Mouse (Mus musculus) lung, embryonic 14.5 days (tissue): ENCODE data around the gene Zfr. TPM values are rescaled to one million over a fixed set of nuclear protein-coding genes. Genes with fewer than 3 reads are reported as not detected.

ENCODE experiments used
- ATAC-seq: fragments of 200-750 bp; cut with Nextera tagmentation; 2 replicates; pipeline ENCODE4 v1.8.0; 2017; ENCODE audit warnings: mild to moderate bottlenecking, moderate TSS enrichment, moderate library complexity; ENCODE audit not compliant: insufficient read depth
- DNase-seq: peaks from one replicate; pipeline ENCODE4 v3.0.0-alpha.2; 2015
- H3K27ac ChIP-seq: fragments of 300-500 bp; sonication (generic); 2 replicates; pipeline ENCODE4 v1.5.1; 2014; ENCODE audit warnings: low read depth, mild to moderate bottlenecking, moderate library complexity
- H3K27me3 ChIP-seq: fragments of 300-500 bp; sonication (generic); 2 replicates; pipeline ENCODE4 v1.6.1; 2014; ENCODE audit warnings: low read length, control low read depth; ENCODE audit not compliant: insufficient read depth
- H3K36me3 ChIP-seq: fragments of 300-500 bp; sonication (generic); 2 replicates; pipeline ENCODE4 v1.6.1; 2014; ENCODE audit warnings: control low read depth; ENCODE audit not compliant: insufficient read depth
- H3K4me1 ChIP-seq: fragments of 300-500 bp; sonication (generic); 2 replicates; pipeline ENCODE4 v1.6.1; 2014; ENCODE audit warnings: antibody characterized with exemption, control low read depth; ENCODE audit not compliant: insufficient read depth
- H3K4me2 ChIP-seq: fragments of 300-500 bp; sonication (generic); 2 replicates; pipeline ENCODE4 v1.6.1; 2014; ENCODE audit warnings: mild to moderate bottlenecking
- H3K4me3 ChIP-seq: fragments of 300-500 bp; sonication (generic); 2 replicates; pipeline ENCODE4 v1.5.1; 2014; ENCODE audit warnings: low read depth, low read length
- H3K9ac ChIP-seq: fragments of 300-500 bp; sonication (generic); 2 replicates; pipeline ENCODE4 v1.6.1; 2014
- H3K9me3 ChIP-seq: fragments of 300-500 bp; sonication (generic); 2 replicates; pipeline ENCODE4 v1.6.1; 2016; ENCODE audit warnings: low read depth, low read length, control low read depth
- CTCF ChIP-seq: IDR thresholded peaks from 2 replicates; pipeline ENCODE4 v1.5.1; 2016; ENCODE audit warnings: antibody characterized with exemption, low read depth
- WGBS: fragments of 180-500 bp; shearing (Covaris S2); extraction: QIAGEN DNeasy Blood & Tissue Kit; methylation state at CpG from one replicate; pipeline ENCODE4 v1.1.7; 2014; 5-methylcytosine and 5-hydroxymethylcytosine counted together
- polyA plus RNA-seq: library from polyadenylated mRNA; unstranded; fragments of >200 nt; fragmentation: Nextera tagmentation; extraction: Ambion mirVana; gene quantifications from 2 replicates; pipeline ENCODE4 v1.2.1, GENCODE M21; 2014

The Zfr gene
- polyA plus RNA-seq, 1 experiment from 2014 or later = 158 TPM

GRCm38 (mm10) chr15:12217849-12218248, 100.2 kb downstream of the Zfr start:
- WGBS = 67% methylated on average over 5 of the region's 5 CpGs
- TF ChIP-seq CTCF = no peak
- Histone ChIP-seq H3K4me1 (peaks cover 6% of the 10 kb centered on the region; the same call in 1 of the 2 replicates), H3K9me3 (no peaks in the 10 kb centered on the region), H3K27me3 (no peaks in the 10 kb centered on the region), H3K27ac (no peak overlapping the region), H3K4me3 (no peak overlapping the region), H3K4me2 (no peak overlapping the region), H3K9ac (no peak overlapping the region), H3K36me3 (no peaks in the 10 kb centered on the region)
- ATAC-seq = no peak
- no peak for DNase-seq

GRCm38 (mm10) chr15:12218583-12219382, 101.2 kb downstream of the Zfr start:
- Histone ChIP-seq H3K4me2 (no peak overlapping the region), H3K9me3 (no peaks in the 10 kb centered on the region), H3K9ac (no peak overlapping the region), H3K27me3 (no peaks in the 10 kb centered on the region), H3K4me1 (peaks cover 6% of the 10 kb centered on the region; the same call in 1 of the 2 replicates), H3K4me3 (no peak overlapping the region), H3K36me3 (no peaks in the 10 kb centered on the region), H3K27ac (no peak overlapping the region)
- TF ChIP-seq CTCF = no peak
- WGBS = 64% methylated on average over 11 of the region's 11 CpGs
- no peak for DNase-seq
- no peak for ATAC-seq

GRCm38 (mm10) chr15:12221131-12221530, 103.5 kb downstream of the Zfr start:
- no peak for TF ChIP-seq CTCF
- Histone ChIP-seq H3K27ac (no peak overlapping the region), H3K9me3 (no peaks in the 10 kb centered on the region), H3K9ac (no peak overlapping the region), H3K27me3 (no peaks in the 10 kb centered on the region), H3K4me2 (no peak overlapping the region), H3K36me3 (no peaks in the 10 kb centered on the region), H3K4me3 (no peak overlapping the region), H3K4me1 (peaks cover 6% of the 10 kb centered on the region; the same call in 1 of the 2 replicates)
- 82% methylated on average over 13 of the region's 13 CpGs for WGBS
- DNase-seq (no peak), ATAC-seq (no peak)

GRCm38 (mm10) chr15:12222564-12223302, 105.1 kb downstream of the Zfr start:
- H3K27me3 ChIP-seq = no peaks in the 10 kb centered on the region
- TF ChIP-seq CTCF = no peak
- H3K27ac ChIP-seq = no peak overlapping the region
- WGBS = 32% methylated on average over 8 of the region's 8 CpGs
- H3K4me1 ChIP-seq = peaks cover 10% of the 10 kb centered on the region; the same call in 1 of the 2 replicates
- no peak overlapping the region for H3K4me2 ChIP-seq
- H3K9ac ChIP-seq = no peak overlapping the region
- H3K4me3 ChIP-seq = no peak overlapping the region
- no peaks in the 10 kb centered on the region for H3K36me3 ChIP-seq
- no peaks in the 10 kb centered on the region for H3K9me3 ChIP-seq
- ATAC-seq (no peak), DNase-seq (no peak)

- no peak overlapping the region for H3K4me2 ChIP-seq
- H3K27me3 ChIP-seq = no peaks in the 10 kb centered on the region
- H3K36me3 ChIP-seq = no peaks in the 10 kb centered on the region
- DNase-seq (no peak), ATAC-seq (no peak)
- no peak for TF ChIP-seq CTCF
- H3K4me1 ChIP-seq = peaks cover 10% of the 10 kb centered on the region; the same call in 1 of the 2 replicates
- H3K9me3 ChIP-seq = no peaks in the 10 kb centered on the region
- no peak overlapping the region for H3K9ac ChIP-seq
- no peak overlapping the region for H3K27ac ChIP-seq
- H3K4me3 ChIP-seq = no peak overlapping the region
- WGBS = 86% methylated on average over 6 of the region's 6 CpGs
Measured at GRCm38 (mm10) chr15:12223393-12223792, 105.8 kb downstream of the Zfr start.

- no peak overlapping the region for H3K9ac ChIP-seq
- H3K27me3 ChIP-seq = no peaks in the 10 kb centered on the region
- 92% methylated on average over 2 of the region's 2 CpGs for WGBS
- H3K4me2 ChIP-seq = no peak overlapping the region
- no peak overlapping the region for H3K4me3 ChIP-seq
- ATAC-seq = no peak
- no peak overlapping the region for H3K27ac ChIP-seq
- H3K4me1 ChIP-seq = peaks cover 4% of the 10 kb centered on the region; the same call in 1 of the 2 replicates
- H3K36me3 ChIP-seq = no peaks in the 10 kb centered on the region
- no peaks in the 10 kb centered on the region for H3K9me3 ChIP-seq
- no peak for DNase-seq
- TF ChIP-seq CTCF = no peak
Measured at GRCm38 (mm10) chr15:12224239-12224638, 106.6 kb downstream of the Zfr start.

- Histone ChIP-seq H3K27ac (peak overlapping the region; percentile 15; the same call in 1 of the 2 replicates), H3K9ac (no peak overlapping the region)
- 30% methylated on average over 4 of the region's 4 CpGs for WGBS
Measured at GRCm38 (mm10) chr15:12225062-12225461, 107.4 kb downstream of the Zfr start.

More at GRCm38 (mm10) chr15:12225062-12225461, 107.4 kb downstream of the Zfr start:
- no peaks in the 10 kb centered on the region for H3K36me3 ChIP-seq
- no peaks in the 10 kb centered on the region for H3K27me3 ChIP-seq
- H3K4me2 ChIP-seq = no peak overlapping the region
- peaks cover 4% of the 10 kb centered on the region; the same call in 1 of the 2 replicates for H3K4me1 ChIP-seq
- ATAC-seq = peak; percentile 61; the same call in 1 of the 2 replicates
- no peak overlapping the region for H3K4me3 ChIP-seq
- DNase-seq = peak; percentile 46
- TF ChIP-seq CTCF = no peak
- H3K9me3 ChIP-seq = no peaks in the 10 kb centered on the region
